Mouse (Mus musculus): ENCODE measurements around the gene Bdnf.

DNA sequence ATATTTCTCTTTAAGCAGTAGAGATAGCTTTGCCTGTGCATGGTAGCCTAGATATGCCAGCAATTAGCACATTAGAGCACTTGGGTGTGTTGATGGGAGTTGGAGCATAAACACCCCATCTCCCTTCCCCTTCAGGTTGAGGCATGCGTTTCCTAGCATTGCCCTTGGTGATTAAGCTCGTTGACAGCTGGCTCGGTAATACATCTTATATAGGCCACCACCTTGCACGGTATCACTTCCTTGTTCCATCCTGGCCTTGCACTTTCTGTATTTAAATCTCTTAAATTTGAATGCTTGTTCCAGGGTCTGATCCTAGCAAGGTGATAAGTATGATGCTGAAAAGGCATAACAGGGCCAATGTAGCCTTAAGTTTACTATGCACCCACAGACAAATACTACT lies 74.3 kb downstream of the Bdnf start:
- TF ChIP-seq CTCF (IDR thresholded peaks at IDR 0.05; ENCODE audit: insufficient read depth, low read length), result no peak
- no peak for TF ChIP-seq POLR2A (IDR thresholded peaks at IDR 0.05; ENCODE audit: borderline replicate concordance, extremely low read depth, low read depth, low read length)

Data from lung, adult 2 months (tissue).